Comparison of ENCODE assay signal across 34 mouse cellular contexts in genomic region chr8:13382536-13382935, GRCm38 (mm10). TPM values are rescaled to one million over a fixed set of nuclear protein-coding genes. Genes with fewer than 3 reads are reported as not detected.
A peak's percentile ranks its signal among the peaks of the same experiment; 100 is the strongest.
DNase-seq lines count a peak whose midpoint lies in the region; ATAC-seq and TF ChIP-seq lines count a peak whose summit lies in the region.
"Had no signal": no experiment of that assay in that cellular context is flagged by ENCODE, and none has a peak within 500 bp of the region (broad histone marks: within the 10 kb centered on the region; RNA-seq: fewer than 3 reads in every experiment).

No protein-coding gene starts in this region.

- H3K36me3 ChIP-seq in intestine, embryonic 16.5 days (ENCODE audit: control insufficient read depth, insufficient read depth, low read length), result peaks cover 7% of the 10 kb centered on the region; the same call in 1 of the 2 replicates
- H3K36me3 ChIP-seq in intestine, embryonic 15.5 days, result peaks cover 10% of the 10 kb centered on the region
- H3K36me3 ChIP-seq in CH12.LX (replicated peaks in 1 of 2; ENCODE audit: control insufficient read depth in 1 of 2, insufficient read depth in 1 of 2, low read length in 1 of 2), result peaks cover 17 to 22% of the 10 kb centered on the region in 2 experiments
- H3K36me3 ChIP-seq in intestine, postnatal 0 days (ENCODE audit: control insufficient read depth, insufficient read depth), result peaks cover 17% of the 10 kb centered on the region

- TF ChIP-seq EP300 in CH12.LX (IDR thresholded peaks at IDR 0.05; ENCODE audit: low read length), result peak; percentile 90

- no peaks in the 10 kb centered on the region for H3K27me3 ChIP-seq in intestine, embryonic 16.5 days (replicated peaks; ENCODE audit: control insufficient read depth, insufficient read depth, low read length)
- no peaks in the 10 kb centered on the region for H3K27me3 ChIP-seq in intestine, embryonic 15.5 days (replicated peaks)
- H3K27me3 ChIP-seq in CH12.LX (replicated peaks), result no peaks in the 10 kb centered on the region
- no peaks in the 10 kb centered on the region for H3K27me3 ChIP-seq in intestine, postnatal 0 days (replicated peaks; ENCODE audit: control insufficient read depth, insufficient read depth, low read length)
- H3K27me3 ChIP-seq: embryonic facial prominence, embryonic 13.5 days; forebrain, embryonic 12.5 days; forebrain, embryonic 15.5 days; heart, embryonic 12.5 days; heart, embryonic 15.5 days; Patski had no signal

- ATAC-seq in intestine, embryonic 16.5 days, result 0 out of 2 replicates have a peak, but pooled peaks have one; percentile 48
- ATAC-seq in intestine, embryonic 15.5 days, result no peak
- ATAC-seq in intestine, postnatal 0 days, result peak; percentile 57; the same call in 1 of the 2 replicates
- ATAC-seq: forebrain, embryonic 15.5 days; hindbrain, postnatal 0 days; inflammation-experienced regulatory T-cells, adult 6 months; Patski had no signal

- 92% methylated on average over 3 of the region's 3 CpGs for WGBS in intestine, embryonic 16.5 days
- 87% methylated on average over 3 of the region's 3 CpGs for WGBS in intestine, embryonic 15.5 days
- 83% methylated on average over 3 of the region's 3 CpGs for WGBS in intestine, postnatal 0 days

- dilution Hi-C loops in CH12.LX (cut with MboI; ENCODE audit: extremely low pct_ligation_motif_present, extremely low pct_unique_long_range_greater_than_20kb, low sequenced_read_pairs), result no loop called here

- H3K9me3 ChIP-seq in intestine, embryonic 16.5 days (ENCODE audit: control insufficient read depth, low read length), result no peaks in the 10 kb centered on the region
- H3K9me3 ChIP-seq in intestine, embryonic 15.5 days, result no peaks in the 10 kb centered on the region
- no peaks in the 10 kb centered on the region for H3K9me3 ChIP-seq in CH12.LX (replicated peaks; ENCODE audit: low read length)
- no peaks in the 10 kb centered on the region for H3K9me3 ChIP-seq in intestine, postnatal 0 days (ENCODE audit: control insufficient read depth)
- H3K9me3 ChIP-seq: embryonic facial prominence, embryonic 10.5 days; forebrain, embryonic 12.5 days; forebrain, embryonic 15.5 days; heart, embryonic 12.5 days; heart, embryonic 15.5 days had no signal

- no peak overlapping the region for H3K27ac ChIP-seq in intestine, embryonic 16.5 days (ENCODE audit: low read length)
- H3K27ac ChIP-seq in intestine, embryonic 15.5 days, result no peak overlapping the region
- peak overlapping the region; percentile 23; the same call in 1 of the 2 replicates for H3K27ac ChIP-seq in CH12.LX (ENCODE audit: insufficient read depth, low read depth)
- no peak overlapping the region for H3K27ac ChIP-seq in intestine, postnatal 0 days (ENCODE audit: low read depth, low read length)
- H3K27ac ChIP-seq: embryonic facial prominence, embryonic 10.5 days; embryonic facial prominence, embryonic 13.5 days; forebrain, embryonic 12.5 days; forebrain, embryonic 15.5 days; heart, embryonic 15.5 days; hindbrain, embryonic 14.5 days; hindbrain, postnatal 0 days had no signal

- peak; percentile 69 for DNase-seq in CH12.LX (ENCODE audit: extremely low read depth)
- DNase-seq in heart, postnatal 4 days, result no peak
- no peak for DNase-seq in kidney, adult 18-20 months
- DNase-seq in urinary bladder, postnatal 14 days (ENCODE audit: low spot score), result no peak
- DNase-seq in thymus, postnatal 25 days, result no peak
- DNase-seq: adrenal gland, postnatal 10 days; adrenal gland, postnatal 36 days; cerebellum, adult 2 months; cerebellum, adult 9-11 months; cerebellum, postnatal 25 days; gastrocnemius, postnatal 25 days; heart, adult 18-20 months; heart, postnatal 10 days; heart, postnatal 36 days had no signal

- H3K4me2 ChIP-seq in intestine, embryonic 16.5 days (ENCODE audit: low read depth, low read length), result no peak overlapping the region
- no peak overlapping the region for H3K4me2 ChIP-seq in intestine, embryonic 15.5 days (replicated peaks)
- no peak overlapping the region for H3K4me2 ChIP-seq in CH12.LX (ENCODE audit: insufficient read depth, low read depth, poor library complexity, severe bottlenecking)
- no peak overlapping the region for H3K4me2 ChIP-seq in intestine, postnatal 0 days (replicated peaks; ENCODE audit: low read depth)
- H3K4me2 ChIP-seq: embryonic facial prominence, embryonic 13.5 days; forebrain, embryonic 12.5 days; forebrain, embryonic 15.5 days; heart, embryonic 12.5 days; heart, embryonic 15.5 days; hindbrain, embryonic 14.5 days had no signal

- TF ChIP-seq CTCF in CH12.LX (conservative IDR thresholded peaks at IDR 0.05 in 1 of 2, IDR thresholded peaks at IDR 0.05 in 1 of 2; ENCODE audit: low read depth in 2 of 2, low read length in 2 of 2), result no peak
- TF ChIP-seq CTCF in intestine, postnatal 0 days (IDR thresholded peaks at IDR 0.05; ENCODE audit: low read depth), result no peak

- no peaks in the 10 kb centered on the region for H3K4me1 ChIP-seq in intestine, embryonic 16.5 days (ENCODE audit: control insufficient read depth, insufficient read depth, low read length)
- no peaks in the 10 kb centered on the region for H3K4me1 ChIP-seq in intestine, embryonic 15.5 days (replicated peaks)
- H3K4me1 ChIP-seq in CH12.LX (ENCODE audit: control insufficient read depth in 1 of 2, insufficient read depth in 2 of 2), result peaks cover 16 to 22% of the 10 kb centered on the region in 2 experiments; a peak in 3 of 4 replicates
- no peaks in the 10 kb centered on the region for H3K4me1 ChIP-seq in intestine, postnatal 0 days (replicated peaks; ENCODE audit: control insufficient read depth, insufficient read depth, low read length)
- H3K4me1 ChIP-seq: embryonic facial prominence, embryonic 10.5 days; embryonic facial prominence, embryonic 13.5 days; forebrain, embryonic 12.5 days; forebrain, embryonic 15.5 days; heart, embryonic 15.5 days had no signal

- TF ChIP-seq RAD21 in CH12.LX (IDR thresholded peaks at IDR 0.05; ENCODE audit: low read depth, low read length), result no peak

- no peak overlapping the region for H3K9ac ChIP-seq in intestine, embryonic 16.5 days (ENCODE audit: low read depth, low read length)
- no peak overlapping the region for H3K9ac ChIP-seq in intestine, embryonic 15.5 days
- H3K9ac ChIP-seq in CH12.LX (ENCODE audit: insufficient read depth, low read depth), result no peak overlapping the region
- H3K9ac ChIP-seq in intestine, postnatal 0 days (ENCODE audit: low read depth, low read length), result no peak overlapping the region
- H3K9ac ChIP-seq: embryonic facial prominence, embryonic 13.5 days; forebrain, embryonic 12.5 days; forebrain, embryonic 15.5 days; heart, embryonic 12.5 days; heart, embryonic 15.5 days; hindbrain, embryonic 14.5 days had no signal

- no peak overlapping the region for H3K4me3 ChIP-seq in intestine, embryonic 16.5 days (ENCODE audit: low read length)
- no peak overlapping the region for H3K4me3 ChIP-seq in intestine, embryonic 15.5 days (replicated peaks)
- H3K4me3 ChIP-seq in CH12.LX (replicated peaks in 1 of 3; ENCODE audit: low read depth in 2 of 3, low read length in 2 of 3, poor library complexity in 1 of 3), result no peak overlapping the region
- H3K4me3 ChIP-seq in intestine, postnatal 0 days (ENCODE audit: low read depth, low read length), result no peak overlapping the region
- H3K4me3 ChIP-seq: embryonic facial prominence, embryonic 10.5 days; embryonic facial prominence, embryonic 13.5 days; erythroblast, embryonic 14.5 days; forebrain, embryonic 12.5 days; forebrain, embryonic 15.5 days; heart, embryonic 12.5 days; heart, embryonic 15.5 days had no signal

- no peak for TF ChIP-seq POLR2A in CH12.LX (IDR thresholded peaks at IDR 0.05; ENCODE audit: low read depth, low read length)

- in situ Hi-C loops in CH12.LX (cut with MboI; ENCODE audit: low pct_ligation_motif_present, low pct_unique_long_range_greater_than_20kb, low sequenced_read_pairs), result loop anchor here (5.0 kb wide), 1 partner anchor 40 kb away; no protein-coding TSS in a partner anchor

- no peaks in the 10 kb centered on the region; the same call in 1 of the 2 replicates for H3K79me2 ChIP-seq in CH12.LX (replicated peaks; ENCODE audit: control insufficient read depth, extremely low read depth, insufficient read depth, poor library complexity, severe bottlenecking)

TF ChIP-seq in CH12.LX, 34 proteins besides CTCF, POLR2A, EP300 and RAD21 (continues in another document):
- no peak for TF ChIP-seq USF1 (IDR thresholded peaks at IDR 0.05; ENCODE audit: low read depth, low read length)
- TF ChIP-seq HCFC1 (IDR thresholded peaks at IDR 0.05; ENCODE audit: low read depth, low read length), result no peak

RNA-seq across cellular contexts. Expression of gene Atp4b, which starts 14.1 kb away (rescaled TPM):
- polyA plus RNA-seq in intestine, embryonic 16.5 days (2015; fragmentation: Nextera tagmentation; extraction: Ambion mirVana), result not detected in 2 replicates
- polyA plus RNA-seq in intestine, embryonic 15.5 days (2015; fragmentation: Nextera tagmentation; extraction: Ambion mirVana), result not detected in 2 replicates
- total RNA-seq in CH12.LX (2012; rRNA removed) (not detected in 2 replicates), CH12.LX (2014; rRNA removed) (not detected in 2 replicates)
- polyA plus RNA-seq in CH12.LX (2012; ENCODE audit: insufficient read length, low read depth), result not detected in 2 replicates
- not detected in 2 replicates for polyA plus RNA-seq in intestine, postnatal 0 days (2015; fragmentation: Nextera tagmentation; extraction: Ambion mirVana)
- total RNA-seq in heart, postnatal 4 days (2021), result not detected
- total RNA-seq: adrenal gland, postnatal 10 days; common myeloid progenitor, adult 5-6 weeks; gastrocnemius, adult 8-10 months; gastrocnemius, postnatal 25 days; heart, postnatal 10 days; heart, postnatal 36 days; hindbrain, postnatal 0 days had no signal
- polyA plus RNA-seq: cerebellum, adult 2 months; embryonic facial prominence, embryonic 10.5 days; embryonic facial prominence, embryonic 13.5 days; erythroblast, embryonic 14.5 days; forebrain, embryonic 12.5 days; forebrain, embryonic 15.5 days; heart, embryonic 12.5 days; heart, embryonic 15.5 days; hindbrain, embryonic 11.5 days; hindbrain, embryonic 14.5 days; hindbrain, postnatal 0 days; inflammation-experienced regulatory T-cells, adult 6 months; Patski had no signal

RNA-seq across cellular contexts. Expression of gene Grk1, which starts 22.3 kb away (rescaled TPM):
- not detected in 2 replicates for polyA plus RNA-seq in intestine, embryonic 16.5 days (2015; fragmentation: Nextera tagmentation; extraction: Ambion mirVana)
- polyA plus RNA-seq in intestine, embryonic 15.5 days (2015; fragmentation: Nextera tagmentation; extraction: Ambion mirVana), result not detected in 2 replicates
- total RNA-seq in CH12.LX (2012; rRNA removed) (not detected in 2 replicates), CH12.LX (2014; rRNA removed) (not detected in 2 replicates)
- polyA plus RNA-seq in CH12.LX (2012; ENCODE audit: insufficient read length, low read depth), result not detected in 2 replicates
- polyA plus RNA-seq in intestine, postnatal 0 days (2015; fragmentation: Nextera tagmentation; extraction: Ambion mirVana), result not detected in 2 replicates
- under 1 TPM; 0.05 to 0.12 TPM for total RNA-seq in heart, postnatal 4 days (2021)
- total RNA-seq: adrenal gland, adult 18-20 months; adrenal gland, postnatal 36 days; common myeloid progenitor, adult 5-6 weeks; gastrocnemius, adult 8-10 months; heart, adult 18-20 months; heart, postnatal 36 days; hindbrain, postnatal 0 days had no signal
- polyA plus RNA-seq: erythroblast, embryonic 14.5 days; gonadal fat pad, adult 2 months; heart, embryonic 12.5 days; heart, embryonic 15.5 days; hindbrain, embryonic 11.5 days; hindbrain, embryonic 14.5 days; hindbrain, postnatal 0 days; inflammation-experienced regulatory T-cells, adult 6 months; Patski had no signal

RNA-seq across cellular contexts. Expression of gene Tfdp1, which starts 44.0 kb away (rescaled TPM):
- 116 and 123 TPM in 2 replicates for polyA plus RNA-seq in intestine, embryonic 16.5 days (2015; fragmentation: Nextera tagmentation; extraction: Ambion mirVana)
- polyA plus RNA-seq in intestine, embryonic 15.5 days (2015; fragmentation: Nextera tagmentation; extraction: Ambion mirVana), result 148 and 170 TPM in 2 replicates
- total RNA-seq in CH12.LX (2012; rRNA removed) (189 and 226 TPM in 2 replicates), CH12.LX (2014; rRNA removed) (338 and 351 TPM in 2 replicates)
- polyA plus RNA-seq in CH12.LX (2012; ENCODE audit: insufficient read length, low read depth), result 288 and 301 TPM in 2 replicates
- polyA plus RNA-seq in intestine, postnatal 0 days (2015; fragmentation: Nextera tagmentation; extraction: Ambion mirVana), result 50.3 and 51.2 TPM in 2 replicates
- total RNA-seq in heart, postnatal 4 days (2021), result 10 to 100 TPM; 74.4 to 82.5 TPM

RNA-seq across cellular contexts. Expression of gene Tmem255b, which starts 52.5 kb away (rescaled TPM):
- polyA plus RNA-seq in intestine, embryonic 16.5 days (2015; fragmentation: Nextera tagmentation; extraction: Ambion mirVana), result 3.2 and 3.6 TPM in 2 replicates
- polyA plus RNA-seq in intestine, embryonic 15.5 days (2015; fragmentation: Nextera tagmentation; extraction: Ambion mirVana), result 2.2 and 2.7 TPM in 2 replicates
- total RNA-seq in CH12.LX (2012; rRNA removed), result not detected in 2 replicates
- total RNA-seq in CH12.LX (2014; rRNA removed), result not detected in 2 replicates
- not detected in 2 replicates for polyA plus RNA-seq in CH12.LX (2012; ENCODE audit: insufficient read length, low read depth)
- polyA plus RNA-seq in intestine, postnatal 0 days (2015; fragmentation: Nextera tagmentation; extraction: Ambion mirVana), result 5.8 and 6.1 TPM in 2 replicates
- total RNA-seq in heart, postnatal 4 days (2021), result 1 to 10 TPM; 9.2 to 9.3 TPM
- total RNA-seq: common myeloid progenitor, adult 5-6 weeks; MEL had no signal
- polyA plus RNA-seq: erythroblast, embryonic 14.5 days; forebrain, embryonic 15.5 days; hindbrain, embryonic 11.5 days; inflammation-experienced regulatory T-cells, adult 6 months had no signal
